Mouse (Mus musculus) ovary, adult 18-20 months (tissue): ENCODE data around the gene Mki67.

Experiments
- DNase-seq: peaks from one replicate; pipeline ENCODE4 v3.0.0; 2022; ENCODE audit warnings: low spot score, mixed read lengths

Mki67 gene

DNA sequence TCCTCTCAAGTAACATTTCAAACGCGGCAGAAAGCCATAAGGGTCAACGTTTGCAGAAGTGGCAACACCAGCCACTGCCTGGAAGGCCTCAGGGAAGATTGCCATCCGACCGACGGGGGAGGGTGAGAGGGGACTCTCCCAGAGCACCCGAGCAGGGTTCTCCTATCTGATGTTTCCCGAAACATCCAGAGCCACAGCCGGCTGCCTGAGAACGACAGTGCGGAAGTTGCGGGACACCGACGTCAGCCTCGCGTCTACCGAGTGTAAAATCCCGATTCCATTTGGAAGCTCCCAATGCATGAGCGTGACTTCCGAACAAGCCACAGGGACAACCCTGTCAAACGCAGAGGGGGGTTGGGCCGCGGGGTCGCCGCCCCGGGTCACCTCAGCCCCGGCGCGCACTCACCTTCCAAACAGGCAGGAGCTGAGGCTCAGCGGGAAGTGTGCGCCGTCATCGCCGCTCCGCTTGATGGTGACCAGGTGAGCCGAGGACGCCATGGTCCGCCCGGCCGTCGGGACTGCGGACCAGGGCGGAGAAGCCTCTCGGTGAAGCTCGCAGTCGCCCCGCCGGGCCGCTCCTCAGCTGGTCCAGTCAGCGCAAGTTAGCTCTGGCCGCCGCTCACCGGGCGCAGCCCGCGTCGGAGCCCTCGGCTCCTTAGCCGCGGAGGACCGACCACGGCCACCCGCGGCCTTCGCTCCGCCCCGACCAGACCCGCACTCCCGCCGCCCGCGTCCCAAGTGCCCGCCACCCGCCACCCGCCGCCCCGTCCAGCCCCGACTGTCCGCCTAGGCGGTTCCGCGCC is at the start of gene Mki67:
TSS of gene Mki67 (minus strand) at position 720 of the 803 bp plus-strand sequence.
- DNase-seq, result no peak

DNA sequence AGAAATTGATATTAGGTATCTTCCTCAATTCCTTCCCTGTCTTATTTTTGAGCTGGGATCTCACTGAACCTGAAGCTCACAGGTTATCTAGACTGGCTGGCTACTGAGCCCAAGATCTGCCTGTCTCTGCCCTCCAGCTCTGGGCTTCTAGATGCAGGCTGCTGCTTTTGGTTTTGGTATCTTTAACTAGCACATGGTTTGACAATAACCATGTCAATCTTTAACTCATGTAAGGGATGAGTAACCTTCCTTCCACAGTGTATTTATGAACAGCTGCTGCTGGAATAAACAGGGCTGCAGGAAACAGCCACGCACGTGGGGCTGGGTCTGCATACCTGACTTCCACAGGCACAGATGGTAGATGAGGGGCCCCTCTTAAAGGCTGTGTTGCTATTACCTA is 47.1 kb upstream of the Mki67 start:
- no peak for DNase-seq

DNA sequence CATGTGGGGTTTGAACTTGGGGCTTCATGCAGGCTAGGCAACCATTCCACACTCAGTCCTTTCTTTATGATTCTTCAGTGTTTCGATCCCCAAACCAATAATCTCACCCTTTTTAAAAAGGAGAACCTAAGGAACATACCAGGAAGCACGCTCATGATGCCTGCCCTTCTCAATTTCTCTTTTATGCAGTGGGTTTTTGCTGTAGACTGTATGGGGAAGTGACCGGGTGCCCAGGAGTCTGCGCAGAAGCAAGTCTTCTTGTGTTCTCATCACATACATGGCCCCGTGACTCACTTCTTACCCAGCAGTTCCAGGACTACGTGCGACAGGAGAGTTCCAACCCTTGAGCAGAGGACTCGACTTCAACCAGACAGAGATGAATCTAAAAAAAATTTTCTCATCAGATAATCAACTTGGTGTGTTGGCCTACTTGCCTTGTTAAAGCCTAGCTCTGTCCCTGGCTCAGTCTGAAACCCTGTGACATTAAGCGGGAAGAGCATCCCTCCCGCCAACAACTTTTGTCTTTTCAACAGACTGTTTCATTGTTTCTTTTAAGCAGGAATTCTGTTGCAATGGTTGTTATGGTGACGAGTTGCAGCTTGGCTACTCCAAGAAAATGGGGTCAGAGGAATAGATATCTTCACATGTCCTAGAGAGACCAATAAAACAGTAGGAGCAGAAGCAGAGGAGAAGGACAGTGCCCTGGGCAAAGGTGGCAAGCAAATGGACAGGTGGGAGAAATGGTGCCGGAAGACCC is 42.8 kb upstream of the Mki67 start:
- DNase-seq, result no peak

DNA sequence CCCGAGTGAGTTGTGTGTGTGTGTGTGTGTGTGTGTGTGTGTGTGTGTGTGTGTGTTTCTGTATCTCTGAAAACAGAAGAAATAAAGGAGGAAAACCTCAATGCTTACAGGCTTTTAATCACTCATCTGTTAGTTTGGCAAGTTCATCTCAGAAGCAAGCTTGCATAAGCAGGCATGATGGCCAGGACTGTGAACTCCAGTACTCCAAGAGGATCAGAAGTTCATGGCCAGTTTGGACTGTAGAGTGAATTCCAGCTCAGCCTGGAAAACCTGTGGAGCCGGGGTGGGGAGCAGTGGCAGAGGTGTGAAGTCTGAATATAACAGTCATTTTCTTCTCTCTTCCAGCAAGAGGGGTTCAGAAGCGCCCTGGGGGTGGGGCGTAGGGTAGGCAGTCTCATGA is 42.0 kb upstream of the Mki67 start:
- DNase-seq, result no peak

DNA sequence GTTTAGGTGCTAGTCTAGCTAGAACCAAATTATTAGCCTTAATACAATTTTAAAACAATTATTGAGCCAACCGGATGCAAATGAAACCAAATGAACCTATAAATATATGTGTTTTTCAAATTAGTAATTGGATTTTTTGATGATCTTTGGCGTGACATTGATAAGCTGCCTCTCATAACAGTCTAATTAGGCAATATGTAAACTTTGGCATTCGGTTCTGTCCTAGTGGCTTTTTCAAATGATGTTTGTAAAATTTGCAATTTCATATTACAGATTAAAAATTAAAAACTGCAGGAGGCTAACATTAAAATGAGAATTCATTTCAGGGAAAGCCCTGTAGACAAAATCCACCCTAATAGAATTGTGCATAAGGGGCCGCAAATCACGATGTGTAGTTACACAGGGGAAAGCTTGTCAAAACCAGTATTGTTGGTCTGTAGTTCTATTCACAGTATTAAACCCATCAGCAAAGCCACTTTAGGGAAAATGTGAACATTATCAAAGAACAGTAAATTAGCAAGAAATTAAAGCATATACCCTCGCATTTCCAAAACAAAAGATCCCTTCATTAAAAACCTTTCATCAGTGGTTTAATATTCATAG is 40.9 kb upstream of the Mki67 start:
- DNase-seq, result no peak

GRCm38 (mm10) chr7:135748986-135749385 is 32.8 kb upstream of the Mki67 start:
- no peak for DNase-seq

GRCm38 (mm10) chr7:135747072-135747471 is 30.9 kb upstream of the Mki67 start:
- no peak for DNase-seq

GRCm38 (mm10) chr7:135746528-135746927 is 30.4 kb upstream of the Mki67 start:
- DNase-seq, result no peak

GRCm38 (mm10) chr7:135745091-135745490 is 28.9 kb upstream of the Mki67 start:
- no peak for DNase-seq

DNA sequence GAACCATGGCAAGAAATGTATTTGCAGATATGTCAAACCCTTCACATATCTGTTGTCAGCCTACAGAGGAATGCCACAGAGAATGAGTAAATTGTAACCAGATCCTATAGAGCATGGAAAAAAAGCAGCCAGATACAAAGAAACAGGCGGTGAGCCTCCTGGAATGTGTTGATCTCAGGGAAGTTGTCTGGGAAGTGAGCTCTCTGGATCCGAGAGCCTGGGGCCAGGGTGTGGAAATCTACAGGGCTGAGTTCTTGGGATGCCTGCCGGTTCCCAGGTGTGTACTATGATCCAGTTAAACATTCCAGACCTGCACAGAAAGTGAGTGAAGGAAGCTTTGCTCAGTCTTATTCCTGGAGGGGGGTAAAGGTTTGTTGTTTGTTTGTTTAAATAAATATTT is 24.3 kb upstream of the Mki67 start:
- DNase-seq, result no peak

GRCm38 (mm10) chr7:135736581-135736886 is 20.4 kb upstream of the Mki67 start:
- DNase-seq, result no peak

DNA sequence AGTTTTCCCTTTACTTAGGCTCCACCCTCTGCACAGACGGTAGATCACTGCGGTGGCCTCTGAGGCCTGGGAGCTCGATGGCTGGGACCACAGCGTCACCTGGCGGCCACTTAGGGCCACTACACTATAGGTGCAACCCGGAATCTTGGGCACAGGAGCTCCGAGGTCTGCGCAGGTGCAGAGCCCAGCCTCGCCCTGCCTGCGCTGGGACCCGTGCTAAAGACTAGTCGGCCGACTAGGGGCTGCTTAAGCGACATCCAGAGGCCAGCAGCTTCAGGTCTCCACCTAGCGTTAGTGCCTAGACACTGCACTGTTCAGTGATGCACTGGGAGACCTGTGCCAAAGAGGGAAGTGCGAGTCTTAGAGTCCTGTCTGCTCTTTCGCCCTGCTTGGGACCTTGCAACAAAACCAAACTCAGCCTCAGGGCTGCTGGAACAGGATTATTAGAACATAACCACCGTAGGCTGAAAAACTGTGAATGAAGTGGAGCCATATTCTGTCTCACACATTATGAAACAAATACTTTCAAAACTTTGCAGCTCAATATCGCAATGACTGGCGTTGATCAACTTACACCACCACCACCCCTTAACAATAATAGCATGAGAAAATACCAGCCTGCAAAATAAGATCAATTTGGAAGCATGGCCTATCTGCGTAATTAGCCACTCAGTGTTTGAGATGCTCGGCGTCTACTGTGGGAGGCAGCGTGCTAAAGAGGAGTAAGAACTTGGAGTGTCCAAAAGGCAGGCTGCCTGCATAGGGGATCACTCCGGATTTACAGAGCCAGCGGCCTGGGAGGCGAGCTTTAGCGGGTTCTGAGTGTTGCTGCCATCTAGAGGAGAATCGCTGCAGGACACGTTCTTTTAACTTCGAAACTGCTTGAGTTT is 19.8 kb upstream of the Mki67 start:
- peak; percentile 77 for DNase-seq

- DNase-seq, result no peak
Measured at GRCm38 (mm10) chr7:135734911-135735646, 18.9 kb upstream of the Mki67 start.

DNA sequence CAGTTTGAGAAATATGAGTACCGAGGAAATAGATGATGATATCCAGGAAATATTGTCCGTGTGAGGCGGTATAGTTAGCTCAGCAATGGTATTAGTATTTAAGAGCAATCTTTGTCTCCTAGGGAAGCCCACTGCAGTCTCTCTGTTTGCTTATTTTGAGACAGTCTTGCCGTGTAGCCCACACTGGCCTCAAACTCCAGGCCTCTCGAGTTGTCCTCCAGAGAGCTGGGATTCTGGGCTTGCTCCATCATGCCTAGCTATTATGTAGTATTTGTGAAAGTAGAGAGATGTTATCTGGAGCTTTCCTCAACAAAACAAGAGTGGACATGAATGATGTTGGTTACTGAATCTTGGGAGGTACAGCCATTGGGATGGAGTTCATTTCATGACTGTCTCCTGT is 18.2 kb upstream of the Mki67 start:
- DNase-seq, result no peak

- no peak for DNase-seq
Measured at GRCm38 (mm10) chr7:135728038-135728437, 11.9 kb upstream of the Mki67 start.

GRCm38 (mm10) chr7:135726707-135727106 is 10.5 kb upstream of the Mki67 start:
- no peak for DNase-seq

- DNase-seq, result no peak
Measured at GRCm38 (mm10) chr7:135723672-135724341, 7.6 kb upstream of the Mki67 start.

- DNase-seq, result no peak
Measured at GRCm38 (mm10) chr7:135722011-135722838, 6.1 kb upstream of the Mki67 start.

- DNase-seq, result no peak
Measured at GRCm38 (mm10) chr7:135721436-135721992, 5.4 kb upstream of the Mki67 start.
